Mouse (Mus musculus): Measurements from ENCODE around the gene Atp8b4. TPM values are rescaled to one million over a fixed set of nuclear protein-coding genes. Genes with fewer than 3 reads are reported as not detected.

Gene Atp8b4
- total and polyA plus RNA-seq, 3 experiments: 0.31 to 0.73 (median 0.43) TPM

DNA sequence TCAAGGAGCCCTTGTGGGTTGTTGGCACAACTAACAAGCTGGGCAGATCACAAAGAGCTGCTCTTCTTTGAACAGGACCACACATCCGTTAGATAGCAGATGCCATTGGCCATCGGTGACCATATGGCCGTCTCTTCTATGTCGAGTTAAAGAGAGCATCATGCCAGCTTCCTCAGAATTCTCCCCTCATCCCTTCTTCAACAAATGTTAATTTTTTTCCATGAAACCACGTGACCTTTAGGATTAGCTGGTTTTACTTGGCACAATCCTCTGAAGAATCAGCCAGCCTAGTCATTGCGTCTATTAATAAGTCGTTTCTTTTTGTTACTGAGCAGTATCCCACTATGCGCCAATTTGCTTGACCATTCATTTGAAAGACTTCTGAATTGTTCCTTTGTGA is 75.8 kb downstream of the Atp8b4 start:
- Histone ChIP-seq H3K27me3 (ENCODE audit: control insufficient read depth, insufficient read depth, low read length) (no peaks in the 10 kb centered on the region), H3K9ac (ENCODE audit: low read depth, low read length) (no peak overlapping the region), H3K79me2 (replicated peaks; ENCODE audit: control insufficient read depth, insufficient read depth, low read length) (no peaks in the 10 kb centered on the region), H3K36me3 (ENCODE audit: control insufficient read depth, insufficient read depth, low read length) (no peaks in the 10 kb centered on the region), H3K4me3 (no peak overlapping the region), H3K27ac (no peak overlapping the region), H3K4me1 (ENCODE audit: control insufficient read depth, insufficient read depth, low read length) (no peaks in the 10 kb centered on the region)
- no peak for DNase-seq
- WGBS: 83% methylated on average over 8 of the region's 8 CpGs
- intact Hi-C loops (cut with DNase I): no loop called here
- no peak for TF ChIP-seq POLR2A (IDR thresholded peaks at IDR 0.05; ENCODE audit: insufficient read depth, low read depth, low read length)
- no peak for TF ChIP-seq CTCF (IDR thresholded peaks at IDR 0.05)
- no peak for TF ChIP-seq EP300 (IDR thresholded peaks at IDR 0.05; ENCODE audit: insufficient read depth, low read depth, low read length)

GRCm38 (mm10) chr2:126420901-126421300 is 79.6 kb downstream of the Atp8b4 start:
- Histone ChIP-seq H3K36me3 (ENCODE audit: control insufficient read depth, insufficient read depth, low read length) (no peaks in the 10 kb centered on the region), H3K9ac (ENCODE audit: low read depth, low read length) (no peak overlapping the region), H3K27ac (no peak overlapping the region), H3K4me1 (ENCODE audit: control insufficient read depth, insufficient read depth, low read length) (no peaks in the 10 kb centered on the region), H3K27me3 (ENCODE audit: control insufficient read depth, insufficient read depth, low read length) (no peaks in the 10 kb centered on the region), H3K4me3 (no peak overlapping the region), H3K79me2 (replicated peaks; ENCODE audit: control insufficient read depth, insufficient read depth, low read length) (no peaks in the 10 kb centered on the region)
- TF ChIP-seq CTCF (IDR thresholded peaks at IDR 0.05) (no peak), EP300 (IDR thresholded peaks at IDR 0.05; ENCODE audit: insufficient read depth, low read depth, low read length) (no peak), POLR2A (IDR thresholded peaks at IDR 0.05; ENCODE audit: insufficient read depth, low read depth, low read length) (no peak)
- 90% methylated on average over 2 of the region's 2 CpGs for WGBS
- DNase-seq: no peak
- intact Hi-C loops (cut with DNase I): no loop called here

- Histone ChIP-seq H3K27ac (no peak overlapping the region), H3K36me3 (ENCODE audit: control insufficient read depth, insufficient read depth, low read length) (no peaks in the 10 kb centered on the region), H3K4me3 (no peak overlapping the region), H3K27me3 (ENCODE audit: control insufficient read depth, insufficient read depth, low read length) (no peaks in the 10 kb centered on the region), H3K79me2 (replicated peaks; ENCODE audit: control insufficient read depth, insufficient read depth, low read length) (no peaks in the 10 kb centered on the region), H3K9ac (ENCODE audit: low read depth, low read length) (no peak overlapping the region), H3K4me1 (ENCODE audit: control insufficient read depth, insufficient read depth, low read length) (no peaks in the 10 kb centered on the region)
- DNase-seq: no peak
- intact Hi-C loops (cut with DNase I): no loop called here
- TF ChIP-seq EP300 (IDR thresholded peaks at IDR 0.05; ENCODE audit: insufficient read depth, low read depth, low read length): no peak
- no peak for TF ChIP-seq POLR2A (IDR thresholded peaks at IDR 0.05; ENCODE audit: insufficient read depth, low read depth, low read length)
- no peak for TF ChIP-seq CTCF (IDR thresholded peaks at IDR 0.05)
- WGBS: 89% methylated on average over 3 of the region's 3 CpGs
Observed at GRCm38 (mm10) chr2:126418916-126419315, 81.6 kb downstream of the Atp8b4 start.

GRCm38 (mm10) chr2:126416772-126417171 is 83.7 kb downstream of the Atp8b4 start:
- H3K4me1 ChIP-seq (ENCODE audit: control insufficient read depth, insufficient read depth, low read length): no peaks in the 10 kb centered on the region
- no peak overlapping the region for H3K9ac ChIP-seq (ENCODE audit: low read depth, low read length)
- H3K79me2 ChIP-seq (replicated peaks; ENCODE audit: control insufficient read depth, insufficient read depth, low read length): no peaks in the 10 kb centered on the region
- TF ChIP-seq EP300 (IDR thresholded peaks at IDR 0.05; ENCODE audit: insufficient read depth, low read depth, low read length): no peak
- no peak for TF ChIP-seq CTCF (IDR thresholded peaks at IDR 0.05)
- TF ChIP-seq POLR2A (IDR thresholded peaks at IDR 0.05; ENCODE audit: insufficient read depth, low read depth, low read length): no peak
- no peak overlapping the region for H3K4me3 ChIP-seq
- WGBS: 70% methylated on average over 2 of the region's 2 CpGs
- no peak for DNase-seq
- no peaks in the 10 kb centered on the region for H3K27me3 ChIP-seq (ENCODE audit: control insufficient read depth, insufficient read depth, low read length)
- no peaks in the 10 kb centered on the region for H3K36me3 ChIP-seq (ENCODE audit: control insufficient read depth, insufficient read depth, low read length)
- intact Hi-C loops (cut with DNase I): no loop called here
- no peak overlapping the region for H3K27ac ChIP-seq

DNA sequence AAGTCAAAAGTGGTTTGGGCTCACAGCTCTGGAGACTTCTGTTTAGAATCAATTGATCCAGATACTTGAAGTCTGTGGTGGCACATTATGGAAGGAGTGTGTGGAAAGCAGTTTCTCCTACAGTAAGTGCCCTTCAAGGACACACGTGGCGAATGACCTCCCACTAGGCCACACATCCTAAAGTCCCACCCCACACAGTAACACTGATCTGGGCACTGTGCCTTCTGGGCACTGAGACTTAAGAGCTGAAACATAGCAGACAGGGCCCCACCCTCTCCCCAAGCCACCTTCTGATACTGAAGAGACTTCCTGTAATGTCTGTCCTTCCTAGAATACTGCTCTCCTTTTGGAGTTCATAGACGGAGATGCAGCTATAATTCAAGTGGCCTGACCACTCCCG is 84.5 kb downstream of the Atp8b4 start:
- TF ChIP-seq POLR2A (IDR thresholded peaks at IDR 0.05; ENCODE audit: insufficient read depth, low read depth, low read length) (no peak), CTCF (IDR thresholded peaks at IDR 0.05) (no peak), EP300 (IDR thresholded peaks at IDR 0.05; ENCODE audit: insufficient read depth, low read depth, low read length) (no peak)
- intact Hi-C loops (cut with DNase I): no loop called here
- WGBS: 79% methylated on average over 4 of the region's 4 CpGs
- Histone ChIP-seq H3K4me1 (ENCODE audit: control insufficient read depth, insufficient read depth, low read length) (no peaks in the 10 kb centered on the region), H3K79me2 (replicated peaks; ENCODE audit: control insufficient read depth, insufficient read depth, low read length) (no peaks in the 10 kb centered on the region), H3K36me3 (ENCODE audit: control insufficient read depth, insufficient read depth, low read length) (no peaks in the 10 kb centered on the region), H3K27me3 (ENCODE audit: control insufficient read depth, insufficient read depth, low read length) (no peaks in the 10 kb centered on the region), H3K9ac (ENCODE audit: low read depth, low read length) (no peak overlapping the region), H3K4me3 (no peak overlapping the region), H3K27ac (no peak overlapping the region)
- DNase-seq: no peak

DNA sequence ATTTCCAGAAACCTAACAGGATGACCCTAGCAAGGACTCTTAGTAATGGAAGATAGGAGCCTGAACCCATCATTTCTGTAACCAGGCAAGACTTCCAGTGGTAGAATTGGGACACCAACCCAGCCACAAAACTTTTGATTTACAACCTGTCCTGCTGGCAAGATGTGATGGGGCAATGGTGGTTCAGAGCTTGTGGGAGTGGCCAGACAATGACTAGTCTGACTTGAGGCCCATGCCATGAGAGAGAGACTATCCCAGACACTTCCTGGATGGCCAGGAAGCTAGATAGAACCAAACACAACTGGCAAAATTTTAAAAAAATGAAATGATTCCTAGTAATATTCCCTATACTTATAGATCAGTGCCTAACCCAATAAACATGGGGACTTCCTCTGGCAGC is 87.7 kb downstream of the Atp8b4 start:
- no peak overlapping the region for H3K9ac ChIP-seq (ENCODE audit: low read depth, low read length)
- H3K27ac ChIP-seq: no peak overlapping the region
- no peaks in the 10 kb centered on the region for H3K27me3 ChIP-seq (ENCODE audit: control insufficient read depth, insufficient read depth, low read length)
- no peak for DNase-seq
- intact Hi-C loops (cut with DNase I): no loop called here
- H3K36me3 ChIP-seq (ENCODE audit: control insufficient read depth, insufficient read depth, low read length): no peaks in the 10 kb centered on the region
- H3K4me1 ChIP-seq (ENCODE audit: control insufficient read depth, insufficient read depth, low read length): no peaks in the 10 kb centered on the region
- H3K79me2 ChIP-seq (replicated peaks; ENCODE audit: control insufficient read depth, insufficient read depth, low read length): no peaks in the 10 kb centered on the region
- TF ChIP-seq POLR2A (IDR thresholded peaks at IDR 0.05; ENCODE audit: insufficient read depth, low read depth, low read length) (no peak), CTCF (IDR thresholded peaks at IDR 0.05) (no peak), EP300 (IDR thresholded peaks at IDR 0.05; ENCODE audit: insufficient read depth, low read depth, low read length) (no peak)
- H3K4me3 ChIP-seq: no peak overlapping the region
